In the genomic region with DNA sequence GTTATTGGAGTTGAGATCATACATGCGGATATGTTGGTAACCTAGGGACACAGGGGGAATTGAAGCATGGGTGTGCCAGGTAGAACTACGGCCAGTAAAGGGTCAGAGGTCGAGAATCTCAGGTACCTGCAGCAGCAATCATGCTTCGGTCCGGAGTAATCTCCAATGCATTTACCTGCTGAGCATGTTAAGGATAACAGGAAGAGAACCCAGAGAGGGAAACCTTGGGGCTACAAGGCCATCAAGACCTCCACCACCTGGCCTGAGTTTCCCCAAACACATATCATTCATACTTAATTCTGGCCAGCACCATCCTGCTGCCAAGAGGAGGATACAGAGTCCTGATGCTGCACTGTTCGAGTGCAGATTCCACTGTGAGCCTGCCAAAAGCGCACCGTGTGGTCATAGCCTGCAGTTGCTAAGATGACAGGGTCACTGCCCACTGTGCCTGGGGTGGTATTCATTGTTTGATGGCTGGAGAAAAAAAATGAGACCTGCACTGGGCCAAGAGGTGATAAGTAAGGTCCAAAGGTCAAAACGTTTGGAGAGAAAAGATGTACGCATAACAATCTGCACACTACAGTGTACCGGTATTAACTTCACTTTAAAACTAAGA, we compare ENCODE assay signal across 9 mouse cellular contexts. TPM values are rescaled to one million over a fixed set of nuclear protein-coding genes. Genes with fewer than 3 reads are reported as not detected.
DNase-seq lines count a peak whose midpoint lies in the region; ATAC-seq lines count a peak whose summit lies in the region.
"Had no signal": no experiment of that assay in that cellular context is flagged by ENCODE, and none has a peak within 500 bp of the region (broad histone marks: within the 10 kb centered on the region; RNA-seq: fewer than 3 reads in every experiment).

No protein-coding gene starts in this region.

- H3K36me3 ChIP-seq in heart, embryonic 13.5 days: peaks cover 43% of the 10 kb centered on the region
- peaks cover 34% of the 10 kb centered on the region for H3K36me3 ChIP-seq in forebrain, embryonic 15.5 days
- H3K36me3 ChIP-seq in limb, embryonic 12.5 days: peaks cover 49% of the 10 kb centered on the region
- peaks cover 24% of the 10 kb centered on the region for H3K36me3 ChIP-seq in stomach, embryonic 14.5 days (ENCODE audit: control insufficient read depth, insufficient read depth, low read length)

- DNase-seq in heart, adult 9 months (ENCODE audit: low spot score in 2 of 2): no peak
- peak; percentile 36 for DNase-seq in adipocyte (ENCODE audit: low spot score)
- no peak for DNase-seq in layer of hippocampus, adult 8-10 months (ENCODE audit: low spot score in 2 of 2)
- DNase-seq in right cerebral cortex, adult 18-20 months: no peak

- peak; percentile 1; the same call in 1 of the 2 replicates for ATAC-seq in heart, embryonic 13.5 days (ENCODE audit: extremely low read depth, insufficient number of reproducible peaks, low FRiP score, low TSS enrichment)
- peak; percentile 19; the same call in 1 of the 2 replicates for ATAC-seq in forebrain, embryonic 15.5 days (replicated peaks)
- ATAC-seq in limb, embryonic 12.5 days (ENCODE audit: insufficient number of reproducible peaks, insufficient read depth, low FRiP score, low TSS enrichment, low read depth): peak; percentile 12; the same call in 1 of the 2 replicates
- ATAC-seq in stomach, embryonic 14.5 days (ENCODE audit: insufficient number of reproducible peaks, insufficient read depth, low FRiP score, low read depth): peak; percentile 7; the same call in 1 of the 2 replicates

- H3K27ac ChIP-seq in heart, embryonic 13.5 days (replicated peaks): peak overlapping the region; percentile 94; the same call in 1 of the 2 replicates
- H3K27ac ChIP-seq in forebrain, embryonic 15.5 days (replicated peaks): no peak overlapping the region
- 0 out of 2 replicates have a peak overlapping the region, but pooled peaks have one; percentile 45 for H3K27ac ChIP-seq in limb, embryonic 12.5 days
- H3K27ac ChIP-seq in stomach, embryonic 14.5 days (ENCODE audit: low read length): no peak overlapping the region

- H3K4me2 ChIP-seq in heart, embryonic 13.5 days: peak overlapping the region; percentile 73
- H3K4me2 ChIP-seq in forebrain, embryonic 15.5 days (replicated peaks): peak overlapping the region; percentile 53
- H3K4me2 ChIP-seq in limb, embryonic 12.5 days: peak overlapping the region; percentile 69
- H3K4me2 ChIP-seq in stomach, embryonic 14.5 days (replicated peaks; ENCODE audit: low read depth, low read length): peak overlapping the region; percentile 49

- H3K27me3 ChIP-seq in heart, embryonic 13.5 days (replicated peaks): no peaks in the 10 kb centered on the region
- no peaks in the 10 kb centered on the region for H3K27me3 ChIP-seq in forebrain, embryonic 15.5 days
- no peaks in the 10 kb centered on the region for H3K27me3 ChIP-seq in limb, embryonic 12.5 days
- no peaks in the 10 kb centered on the region for H3K27me3 ChIP-seq in stomach, embryonic 14.5 days (ENCODE audit: control insufficient read depth, insufficient read depth, low read length)
- H3K27me3 ChIP-seq: Patski had no signal

- no peaks in the 10 kb centered on the region for H3K9me3 ChIP-seq in heart, embryonic 13.5 days
- H3K9me3 ChIP-seq in forebrain, embryonic 15.5 days: no peaks in the 10 kb centered on the region
- H3K9me3 ChIP-seq in limb, embryonic 12.5 days: no peaks in the 10 kb centered on the region
- H3K9me3 ChIP-seq in stomach, embryonic 14.5 days (ENCODE audit: control insufficient read depth, low read depth, low read length): no peaks in the 10 kb centered on the region

- peaks cover 34% of the 10 kb centered on the region for H3K4me1 ChIP-seq in heart, embryonic 13.5 days
- peaks cover 22% of the 10 kb centered on the region for H3K4me1 ChIP-seq in forebrain, embryonic 15.5 days
- peaks cover 23% of the 10 kb centered on the region for H3K4me1 ChIP-seq in limb, embryonic 12.5 days (replicated peaks)
- H3K4me1 ChIP-seq in stomach, embryonic 14.5 days (ENCODE audit: control insufficient read depth, insufficient read depth, low read length): peaks cover 11% of the 10 kb centered on the region

- H3K4me3 ChIP-seq in heart, embryonic 13.5 days: peak overlapping the region; percentile 77
- H3K4me3 ChIP-seq in forebrain, embryonic 15.5 days: peak overlapping the region; percentile 90
- peak overlapping the region; percentile 70 for H3K4me3 ChIP-seq in limb, embryonic 12.5 days (replicated peaks)
- peak overlapping the region; percentile 62 for H3K4me3 ChIP-seq in stomach, embryonic 14.5 days (ENCODE audit: low read depth, low read length)

- 49% methylated on average over 11 of the region's 11 CpGs for WGBS in heart, embryonic 13.5 days
- WGBS in forebrain, embryonic 15.5 days: 53% methylated on average over 11 of the region's 11 CpGs
- 60% methylated on average over 11 of the region's 11 CpGs for WGBS in limb, embryonic 12.5 days
- 42% methylated on average over 11 of the region's 11 CpGs for WGBS in stomach, embryonic 14.5 days

- peak overlapping the region; percentile 90 for H3K9ac ChIP-seq in heart, embryonic 13.5 days
- peak overlapping the region; percentile 92 for H3K9ac ChIP-seq in forebrain, embryonic 15.5 days (replicated peaks)
- peak overlapping the region; percentile 78 for H3K9ac ChIP-seq in limb, embryonic 12.5 days (replicated peaks)
- H3K9ac ChIP-seq in stomach, embryonic 14.5 days (replicated peaks; ENCODE audit: low read depth, low read length): peak overlapping the region; percentile 51

RNA-seq across cellular contexts. Expression of gene Mlst8, which starts 0.8 kb away (rescaled TPM):
- 18.1 TPM in 2 replicates for polyA plus RNA-seq in heart, embryonic 13.5 days (2015; fragmentation: Nextera tagmentation; extraction: Ambion mirVana)
- polyA plus RNA-seq in forebrain, embryonic 15.5 days (2015; fragmentation: Nextera tagmentation; extraction: Ambion mirVana): 35.2 and 36.4 TPM in 2 replicates
- 34.7 and 35.5 TPM in 2 replicates for polyA plus RNA-seq in limb, embryonic 12.5 days (2016; fragmentation: Nextera tagmentation; extraction: Ambion mirVana)
- polyA plus RNA-seq in stomach, embryonic 14.5 days (2014; fragmentation: Nextera tagmentation; extraction: Ambion mirVana): 39.7 and 46.2 TPM in 2 replicates
- 10 to 100 TPM; 39.7 to 43.9 (median 41.9) TPM for total RNA-seq in layer of hippocampus, adult 8-10 months (2022)

RNA-seq across cellular contexts. Expression of gene Bricd5, which starts 4.4 kb away (rescaled TPM):
- polyA plus RNA-seq in heart, embryonic 13.5 days (2015; fragmentation: Nextera tagmentation; extraction: Ambion mirVana): 0.27 TPM in 1 of 2 replicates, not detected in the other
- 0.40 TPM in 1 of 2 replicates, not detected in the other for polyA plus RNA-seq in forebrain, embryonic 15.5 days (2015; fragmentation: Nextera tagmentation; extraction: Ambion mirVana)
- not detected in 2 replicates for polyA plus RNA-seq in limb, embryonic 12.5 days (2016; fragmentation: Nextera tagmentation; extraction: Ambion mirVana)
- 0.56 TPM in 1 of 2 replicates, not detected in the other for polyA plus RNA-seq in stomach, embryonic 14.5 days (2014; fragmentation: Nextera tagmentation; extraction: Ambion mirVana)
- 1 to 10 TPM in 2 of 4 experiments, under 1 TPM in 2; 0.90 to 2.0 (median 1.4) TPM for total RNA-seq in layer of hippocampus, adult 8-10 months (2022)

RNA-seq across cellular contexts. Expression of gene Pgp, which starts 7.9 kb away (rescaled TPM):
- 61.3 and 66.8 TPM in 2 replicates for polyA plus RNA-seq in heart, embryonic 13.5 days (2015; fragmentation: Nextera tagmentation; extraction: Ambion mirVana)
- 51.0 and 54.0 TPM in 2 replicates for polyA plus RNA-seq in forebrain, embryonic 15.5 days (2015; fragmentation: Nextera tagmentation; extraction: Ambion mirVana)
- polyA plus RNA-seq in limb, embryonic 12.5 days (2016; fragmentation: Nextera tagmentation; extraction: Ambion mirVana): 54.9 and 56.6 TPM in 2 replicates
- polyA plus RNA-seq in stomach, embryonic 14.5 days (2014; fragmentation: Nextera tagmentation; extraction: Ambion mirVana): 51.7 and 57.0 TPM in 2 replicates
- 10 to 100 TPM; 54.8 to 62.3 (median 57.7) TPM for total RNA-seq in layer of hippocampus, adult 8-10 months (2022)

RNA-seq across cellular contexts. Expression of gene E4f1, which starts 8.0 kb away (rescaled TPM):
- polyA plus RNA-seq in heart, embryonic 13.5 days (2015; fragmentation: Nextera tagmentation; extraction: Ambion mirVana): 24.5 and 25.9 TPM in 2 replicates
- polyA plus RNA-seq in forebrain, embryonic 15.5 days (2015; fragmentation: Nextera tagmentation; extraction: Ambion mirVana): 44.0 and 44.9 TPM in 2 replicates
- 37.2 and 45.6 TPM in 2 replicates for polyA plus RNA-seq in limb, embryonic 12.5 days (2016; fragmentation: Nextera tagmentation; extraction: Ambion mirVana)
- polyA plus RNA-seq in stomach, embryonic 14.5 days (2014; fragmentation: Nextera tagmentation; extraction: Ambion mirVana): 25.1 and 28.5 TPM in 2 replicates
- total RNA-seq in layer of hippocampus, adult 8-10 months (2022): 10 to 100 TPM; 31.0 to 44.2 (median 38.4) TPM

RNA-seq across cellular contexts. Expression of gene Caskin1, which starts 10.3 kb away (rescaled TPM):
- 0.55 and 0.76 TPM in 2 replicates for polyA plus RNA-seq in heart, embryonic 13.5 days (2015; fragmentation: Nextera tagmentation; extraction: Ambion mirVana)
- polyA plus RNA-seq in forebrain, embryonic 15.5 days (2015; fragmentation: Nextera tagmentation; extraction: Ambion mirVana): 25.6 and 26.4 TPM in 2 replicates
- 6.1 and 6.5 TPM in 2 replicates for polyA plus RNA-seq in limb, embryonic 12.5 days (2016; fragmentation: Nextera tagmentation; extraction: Ambion mirVana)
- 2.7 and 3.8 TPM in 2 replicates for polyA plus RNA-seq in stomach, embryonic 14.5 days (2014; fragmentation: Nextera tagmentation; extraction: Ambion mirVana)
- total RNA-seq in layer of hippocampus, adult 8-10 months (2022): 100 to 1,000 TPM; 134 to 172 (median 153) TPM

Comparison
In these comparisons a context has a peak if more than half of its experiments do, and no peak if none do; other contexts are left out.
1. H3K27ac ChIP-seq: peak in heart, embryonic 13.5 days (single experiment) and limb, embryonic 12.5 days (single experiment); none in forebrain, embryonic 15.5 days (single experiment) and stomach, embryonic 14.5 days (single experiment).
2. Peak in every context shown above with its lines, with median percentiles within 50 percentile points of each other: ATAC-seq, H3K4me2 ChIP-seq, H3K4me3 ChIP-seq and H3K9ac ChIP-seq.